Mouse (Mus musculus): ENCODE data around the gene Gm38431. TPM values are rescaled to one million over a fixed set of nuclear protein-coding genes. Genes with fewer than 3 reads are reported as not detected.

The Gm38431 gene
- polyA plus RNA-seq, 1 experiment from 2014 or later, result 1.2 TPM

- H3K27ac ChIP-seq (ENCODE audit: low read length), result no peak overlapping the region
- peaks cover 75% of the 10 kb centered on the region for H3K27me3 ChIP-seq (ENCODE audit: control insufficient read depth, insufficient read depth, low read depth, low read length)
- H3K9ac ChIP-seq (ENCODE audit: low read length), result no peak overlapping the region; the same call in 1 of the 2 replicates
- H3K4me2 ChIP-seq (ENCODE audit: low read depth, low read length), result peak overlapping the region; percentile 71; the same call in 1 of the 2 replicates
- H3K4me1 ChIP-seq (replicated peaks; ENCODE audit: control insufficient read depth, insufficient read depth, low read length), result peaks cover 30% of the 10 kb centered on the region
- ATAC-seq (ENCODE audit: low read depth), result no peak
- H3K36me3 ChIP-seq (ENCODE audit: control insufficient read depth, insufficient read depth, low read length), result no peaks in the 10 kb centered on the region
- peak overlapping the region; percentile 48 for H3K4me3 ChIP-seq (ENCODE audit: low read length)
- 6% methylated on average over 22 of the region's 22 CpGs for WGBS
- no peaks in the 10 kb centered on the region for H3K9me3 ChIP-seq (ENCODE audit: control insufficient read depth, low read length)
Measured at GRCm38 (mm10) chr9:21036666-21037065, 55.1 kb downstream of the Gm38431 start.

DNA sequence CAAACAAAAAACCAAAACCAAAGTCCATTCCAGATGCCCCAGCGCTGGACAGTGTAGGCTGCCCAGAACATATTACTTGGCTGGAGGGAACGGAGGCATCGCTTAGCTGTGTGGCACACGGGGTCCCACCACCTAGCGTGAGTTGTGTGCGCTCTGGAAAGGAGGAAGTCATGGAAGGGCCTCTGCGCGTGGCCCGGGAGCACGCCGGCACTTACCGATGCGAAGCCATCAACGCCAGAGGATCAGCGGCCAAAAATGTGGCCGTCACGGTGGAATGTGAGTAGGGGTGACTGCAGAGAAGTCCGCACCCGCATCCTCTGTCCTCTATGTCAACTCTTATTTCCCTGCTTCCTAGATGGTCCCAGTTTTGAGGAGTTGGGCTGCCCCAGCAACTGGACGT lies 55.6 kb downstream of the Gm38431 start:
- Histone ChIP-seq H3K27ac (ENCODE audit: low read length) (no peak overlapping the region), H3K36me3 (ENCODE audit: control insufficient read depth, insufficient read depth, low read length) (no peaks in the 10 kb centered on the region), H3K4me3 (ENCODE audit: low read length) (no peak overlapping the region), H3K27me3 (ENCODE audit: control insufficient read depth, insufficient read depth, low read depth, low read length) (peaks cover 77% of the 10 kb centered on the region), H3K4me2 (ENCODE audit: low read depth, low read length) (no peak overlapping the region), H3K9ac (ENCODE audit: low read length) (no peak overlapping the region), H3K9me3 (ENCODE audit: control insufficient read depth, low read length) (no peaks in the 10 kb centered on the region), H3K4me1 (replicated peaks; ENCODE audit: control insufficient read depth, insufficient read depth, low read length) (peaks cover 33% of the 10 kb centered on the region)
- WGBS, result 12% methylated on average over 20 of the region's 20 CpGs
- ATAC-seq (ENCODE audit: low read depth), result no peak

DNA sequence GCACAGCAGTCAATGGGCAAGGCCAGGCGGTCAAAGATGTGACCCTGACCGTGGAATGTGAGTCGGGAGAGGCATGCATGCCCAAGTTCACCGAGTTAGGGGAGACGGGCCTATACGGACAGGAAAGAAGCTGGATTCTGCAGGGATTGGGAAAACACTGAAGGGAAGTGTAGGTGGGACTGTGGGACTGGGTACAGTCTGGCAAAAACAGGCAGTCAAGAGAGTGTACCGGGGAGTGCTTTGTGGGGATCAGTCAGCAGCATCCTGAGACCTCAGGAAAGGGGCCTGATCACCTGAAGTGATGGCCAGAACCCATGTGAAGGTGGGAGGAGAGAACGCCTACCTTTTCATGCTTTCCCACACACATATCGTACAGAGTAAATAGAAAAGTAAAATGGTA lies 56.2 kb downstream of the Gm38431 start:
- peaks cover 77% of the 10 kb centered on the region for H3K27me3 ChIP-seq (ENCODE audit: control insufficient read depth, insufficient read depth, low read depth, low read length)
- peaks cover 37% of the 10 kb centered on the region for H3K4me1 ChIP-seq (replicated peaks; ENCODE audit: control insufficient read depth, insufficient read depth, low read length)
- H3K36me3 ChIP-seq (ENCODE audit: control insufficient read depth, insufficient read depth, low read length), result no peaks in the 10 kb centered on the region
- H3K4me3 ChIP-seq (ENCODE audit: low read length), result no peak overlapping the region
- no peaks in the 10 kb centered on the region for H3K9me3 ChIP-seq (ENCODE audit: control insufficient read depth, low read length)
- WGBS, result 33% methylated on average over 9 of the region's 9 CpGs
- H3K27ac ChIP-seq (ENCODE audit: low read length), result no peak overlapping the region
- no peak overlapping the region for H3K9ac ChIP-seq (ENCODE audit: low read length)
- no peak overlapping the region for H3K4me2 ChIP-seq (ENCODE audit: low read depth, low read length)
- ATAC-seq (ENCODE audit: low read depth), result no peak

DNA sequence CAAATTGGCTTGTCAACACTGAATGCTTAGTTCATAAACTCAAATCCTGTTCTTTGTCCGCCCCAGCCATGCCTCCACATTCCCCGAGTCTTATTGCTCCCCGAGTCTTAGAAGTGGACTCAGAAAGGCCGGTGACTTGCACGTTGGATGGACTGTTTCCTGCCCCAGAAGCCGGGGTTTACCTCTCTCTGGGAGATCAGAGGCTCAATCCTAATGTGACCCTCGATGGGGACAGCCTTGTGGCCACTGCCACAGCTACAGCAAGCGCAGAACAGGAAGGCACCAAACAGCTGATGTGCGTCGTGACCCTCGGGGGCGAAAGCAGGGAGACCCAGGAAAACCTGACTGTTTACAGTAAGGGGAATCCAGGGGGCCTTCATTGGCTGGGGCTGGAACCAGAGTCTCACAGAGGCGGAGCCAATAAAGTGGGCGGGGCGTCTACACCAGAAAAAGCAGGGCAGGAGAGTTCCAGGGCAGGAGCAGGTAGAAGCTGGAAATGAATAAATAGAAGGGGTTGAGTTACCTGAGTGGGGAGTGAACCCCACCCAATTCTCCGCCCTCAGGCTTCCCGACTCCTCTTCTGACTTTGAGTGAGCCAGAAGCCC lies 57.2 kb downstream of the Gm38431 start:
- Histone ChIP-seq H3K4me3 (ENCODE audit: low read length) (no peak overlapping the region), H3K27ac (ENCODE audit: low read length) (no peak overlapping the region), H3K36me3 (ENCODE audit: control insufficient read depth, insufficient read depth, low read length) (no peaks in the 10 kb centered on the region), H3K9ac (ENCODE audit: low read length) (no peak overlapping the region), H3K27me3 (ENCODE audit: control insufficient read depth, insufficient read depth, low read depth, low read length) (peaks cover 74% of the 10 kb centered on the region), H3K9me3 (ENCODE audit: control insufficient read depth, low read length) (no peaks in the 10 kb centered on the region), H3K4me2 (ENCODE audit: low read depth, low read length) (no peak overlapping the region), H3K4me1 (replicated peaks; ENCODE audit: control insufficient read depth, insufficient read depth, low read length) (peaks cover 48% of the 10 kb centered on the region)
- WGBS, result 6% methylated on average over 17 of the region's 17 CpGs
- no peak for ATAC-seq (ENCODE audit: low read depth)

DNA sequence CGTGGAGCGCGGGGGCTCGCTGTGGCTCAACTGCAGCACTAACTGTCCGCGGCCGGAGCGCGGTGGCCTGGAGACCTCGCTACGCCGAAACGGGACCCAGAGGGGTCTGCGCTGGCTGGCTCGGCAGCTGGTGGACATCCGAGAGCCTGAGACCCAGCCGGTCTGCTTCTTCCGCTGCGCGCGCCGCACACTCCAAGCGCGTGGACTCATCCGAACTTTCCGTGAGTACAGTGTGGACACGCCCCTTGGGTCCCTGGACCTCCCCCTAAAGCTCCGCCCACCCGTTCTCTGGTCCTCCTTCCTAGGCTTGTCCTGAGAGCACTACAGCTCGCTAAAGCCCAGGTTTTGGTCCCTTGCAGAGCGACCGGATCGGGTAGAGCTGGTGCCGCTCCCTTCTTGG lies 58.7 kb downstream of the Gm38431 start:
- peaks cover 56% of the 10 kb centered on the region for H3K4me1 ChIP-seq (replicated peaks; ENCODE audit: control insufficient read depth, insufficient read depth, low read length)
- peak overlapping the region; percentile 99 for H3K4me2 ChIP-seq (ENCODE audit: low read depth, low read length)
- H3K27me3 ChIP-seq (ENCODE audit: control insufficient read depth, insufficient read depth, low read depth, low read length), result peaks cover 64% of the 10 kb centered on the region
- H3K9me3 ChIP-seq (ENCODE audit: control insufficient read depth, low read length), result no peaks in the 10 kb centered on the region
- H3K4me3 ChIP-seq (ENCODE audit: low read length), result peak overlapping the region; percentile 65
- H3K9ac ChIP-seq (ENCODE audit: low read length), result peak overlapping the region; percentile 65
- peak; percentile 71 for ATAC-seq (ENCODE audit: low read depth)
- H3K36me3 ChIP-seq (ENCODE audit: control insufficient read depth, insufficient read depth, low read length), result no peaks in the 10 kb centered on the region
- no peak overlapping the region for H3K27ac ChIP-seq (ENCODE audit: low read length)
- WGBS, result under 1% methylated on average over 34 of the region's 34 CpGs

GRCm38 (mm10) chr9:21032491-21032890 lies 59.3 kb downstream of the Gm38431 start:
- Histone ChIP-seq H3K4me2 (ENCODE audit: low read depth, low read length) (peak overlapping the region; percentile 99), H3K36me3 (ENCODE audit: control insufficient read depth, insufficient read depth, low read length) (no peaks in the 10 kb centered on the region), H3K4me1 (replicated peaks; ENCODE audit: control insufficient read depth, insufficient read depth, low read length) (peaks cover 55% of the 10 kb centered on the region), H3K9me3 (ENCODE audit: control insufficient read depth, low read length) (no peaks in the 10 kb centered on the region), H3K4me3 (ENCODE audit: low read length) (peak overlapping the region; percentile 65), H3K27me3 (ENCODE audit: control insufficient read depth, insufficient read depth, low read depth, low read length) (peaks cover 58% of the 10 kb centered on the region), H3K9ac (ENCODE audit: low read length) (no peak overlapping the region), H3K27ac (ENCODE audit: low read length) (no peak overlapping the region)
- no peak for ATAC-seq (ENCODE audit: low read depth)
- 2% methylated on average over 7 of the region's 7 CpGs for WGBS

GRCm38 (mm10) chr9:21031896-21032351 lies 59.9 kb downstream of the Gm38431 start, which contains the start of gene Icam5:
Icam5 (plus strand) TSS chr9:21032073.
- peak within 1 kb of the TSS; percentile 65 for H3K9ac ChIP-seq (ENCODE audit: low read length)
- ATAC-seq (ENCODE audit: low read depth), result no peak
- H3K4me2 ChIP-seq (ENCODE audit: low read depth, low read length), result peak within 1 kb of the TSS; percentile 99
- WGBS, result under 1% methylated on average over 34 of the region's 35 CpGs
- H3K4me1 ChIP-seq (replicated peaks; ENCODE audit: control insufficient read depth, insufficient read depth, low read length), result peaks cover 54% of the 10 kb centered on the region
- peaks cover 52% of the 10 kb centered on the region for H3K27me3 ChIP-seq (ENCODE audit: control insufficient read depth, insufficient read depth, low read depth, low read length)
- no peaks in the 10 kb centered on the region for H3K9me3 ChIP-seq (ENCODE audit: control insufficient read depth, low read length)
- H3K4me3 ChIP-seq (ENCODE audit: low read length), result peak within 1 kb of the TSS; percentile 65
- no peaks in the 10 kb centered on the region for H3K36me3 ChIP-seq (ENCODE audit: control insufficient read depth, insufficient read depth, low read length)
- peak within 1 kb of the TSS; percentile 78 for H3K27ac ChIP-seq (ENCODE audit: low read length)

DNA sequence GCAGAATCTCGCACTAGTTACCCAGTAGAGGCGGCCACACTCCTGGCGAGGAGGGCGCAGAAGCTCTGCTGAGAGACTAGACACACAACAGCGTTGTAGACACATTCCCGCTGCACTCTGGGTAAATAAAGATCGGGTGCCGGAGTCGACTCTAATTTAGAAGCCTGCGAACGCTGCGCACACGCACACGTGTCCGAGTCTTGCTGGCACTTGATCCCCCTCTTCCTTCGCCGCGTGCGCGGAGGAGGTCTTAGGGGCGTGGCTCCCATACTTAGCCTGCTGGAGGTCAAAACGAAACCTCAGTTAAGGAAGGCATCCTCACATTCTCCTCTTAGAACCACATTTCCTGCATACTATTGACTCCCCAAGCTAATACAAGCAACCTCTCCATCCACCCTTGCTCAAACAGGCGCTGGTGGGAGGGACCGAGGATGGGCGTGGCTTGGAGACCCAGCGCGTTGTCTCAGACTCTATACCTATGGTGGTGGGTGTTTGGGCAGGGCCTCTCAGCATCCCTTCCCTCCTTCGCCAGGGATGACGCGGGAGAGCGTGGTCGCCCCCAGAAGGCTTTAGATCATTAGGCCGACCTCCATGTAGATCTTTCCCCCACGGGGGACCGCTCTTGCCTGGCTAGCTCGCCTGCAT lies 60.4 kb downstream of the Gm38431 start:
- no peaks in the 10 kb centered on the region for H3K9me3 ChIP-seq (ENCODE audit: control insufficient read depth, low read length)
- peak overlapping the region; percentile 78 for H3K27ac ChIP-seq (ENCODE audit: low read length)
- H3K4me2 ChIP-seq (ENCODE audit: low read depth, low read length), result peak overlapping the region; percentile 98
- peak overlapping the region; percentile 44 for H3K9ac ChIP-seq (ENCODE audit: low read length)
- H3K27me3 ChIP-seq (ENCODE audit: control insufficient read depth, insufficient read depth, low read depth, low read length), result peaks cover 47% of the 10 kb centered on the region
- H3K4me3 ChIP-seq (ENCODE audit: low read length), result peak overlapping the region; percentile 65
- WGBS, result under 1% methylated on average over 36 of the region's 36 CpGs
- ATAC-seq (ENCODE audit: low read depth), result peak; percentile 22; the same call in 1 of the 2 replicates
- peaks cover 50% of the 10 kb centered on the region for H3K4me1 ChIP-seq (replicated peaks; ENCODE audit: control insufficient read depth, insufficient read depth, low read length)
- no peaks in the 10 kb centered on the region for H3K36me3 ChIP-seq (ENCODE audit: control insufficient read depth, insufficient read depth, low read length)

- ATAC-seq (ENCODE audit: low read depth), result peak; percentile 71
- Histone ChIP-seq H3K27ac (ENCODE audit: low read length) (peak overlapping the region; percentile 78), H3K27me3 (ENCODE audit: control insufficient read depth, insufficient read depth, low read depth, low read length) (peaks cover 41% of the 10 kb centered on the region), H3K9me3 (ENCODE audit: control insufficient read depth, low read length) (no peaks in the 10 kb centered on the region), H3K4me2 (ENCODE audit: low read depth, low read length) (peak overlapping the region; percentile 98), H3K4me1 (replicated peaks; ENCODE audit: control insufficient read depth, insufficient read depth, low read length) (peaks cover 48% of the 10 kb centered on the region), H3K9ac (ENCODE audit: low read length) (peak overlapping the region; percentile 47), H3K4me3 (ENCODE audit: low read length) (peak overlapping the region; percentile 65), H3K36me3 (ENCODE audit: control insufficient read depth, insufficient read depth, low read length) (no peaks in the 10 kb centered on the region)
- 0% methylated on average over 13 of the region's 13 CpGs for WGBS
Measured at GRCm38 (mm10) chr9:21030781-21031250, 61.0 kb downstream of the Gm38431 start.

All from lung, embryonic 16.5 days (tissue).